Mouse (Mus musculus): ENCODE data around the gene Ugcg.

DNA sequence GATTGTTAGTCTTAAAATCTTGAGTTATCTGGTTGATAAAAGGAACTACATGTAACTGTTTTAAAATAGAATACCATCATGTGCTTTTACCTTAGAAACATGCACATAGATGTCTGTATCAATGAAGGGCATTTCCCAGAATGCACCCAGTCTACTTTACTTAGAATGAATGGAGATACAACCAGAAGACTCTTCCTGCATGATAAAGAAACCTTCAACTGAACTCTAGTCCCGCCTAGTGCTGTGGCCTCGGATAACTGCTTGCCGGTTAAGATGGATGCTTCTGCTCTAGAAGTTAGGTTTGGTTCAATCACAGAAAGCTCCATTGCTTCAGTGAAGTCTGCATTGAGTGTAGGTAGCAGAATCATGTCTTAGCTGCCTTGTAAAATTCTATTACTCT, 26.5 kb downstream of the Ugcg start:
- TF ChIP-seq MYOD1 (IDR thresholded peaks at IDR 0.05; ENCODE audit: control insufficient read depth in 1 of 3, insufficient read length in 2 of 3, low read depth in 2 of 3) (no peak), POLR2A (IDR thresholded peaks at IDR 0.05; ENCODE audit: insufficient read length, low read depth) (no peak)

Measured in myocyte (in vitro differentiated cells).